Mouse (Mus musculus) lung, embryonic 14.5 days (tissue): ENCODE data around the gene Atg4a-ps. TPM values are rescaled to one million over a fixed set of nuclear protein-coding genes. Genes with fewer than 3 reads are reported as not detected.

Source experiments
- ATAC-seq: fragments of 200-750 bp; cut with Nextera tagmentation; 2 replicates; pipeline ENCODE4 v1.8.0; 2017; ENCODE audit warnings: mild to moderate bottlenecking, moderate TSS enrichment, moderate library complexity; ENCODE audit not compliant: insufficient read depth
- DNase-seq: peaks from one replicate; pipeline ENCODE4 v3.0.0-alpha.2; 2015
- H3K27ac ChIP-seq: fragments of 300-500 bp; sonication (generic); 2 replicates; pipeline ENCODE4 v1.5.1; 2014; ENCODE audit warnings: low read depth, mild to moderate bottlenecking, moderate library complexity
- H3K27me3 ChIP-seq: fragments of 300-500 bp; sonication (generic); 2 replicates; pipeline ENCODE4 v1.6.1; 2014; ENCODE audit warnings: low read length, control low read depth; ENCODE audit not compliant: insufficient read depth
- H3K36me3 ChIP-seq: fragments of 300-500 bp; sonication (generic); 2 replicates; pipeline ENCODE4 v1.6.1; 2014; ENCODE audit warnings: control low read depth; ENCODE audit not compliant: insufficient read depth
- H3K4me1 ChIP-seq: fragments of 300-500 bp; sonication (generic); 2 replicates; pipeline ENCODE4 v1.6.1; 2014; ENCODE audit warnings: antibody characterized with exemption, control low read depth; ENCODE audit not compliant: insufficient read depth
- H3K4me2 ChIP-seq: fragments of 300-500 bp; sonication (generic); 2 replicates; pipeline ENCODE4 v1.6.1; 2014; ENCODE audit warnings: mild to moderate bottlenecking
- H3K4me3 ChIP-seq: fragments of 300-500 bp; sonication (generic); 2 replicates; pipeline ENCODE4 v1.5.1; 2014; ENCODE audit warnings: low read depth, low read length
- H3K9ac ChIP-seq: fragments of 300-500 bp; sonication (generic); 2 replicates; pipeline ENCODE4 v1.6.1; 2014
- H3K9me3 ChIP-seq: fragments of 300-500 bp; sonication (generic); 2 replicates; pipeline ENCODE4 v1.6.1; 2016; ENCODE audit warnings: low read depth, low read length, control low read depth
- CTCF ChIP-seq: IDR thresholded peaks from 2 replicates; pipeline ENCODE4 v1.5.1; 2016; ENCODE audit warnings: antibody characterized with exemption, low read depth
- WGBS: fragments of 180-500 bp; shearing (Covaris S2); extraction: QIAGEN DNeasy Blood & Tissue Kit; methylation state at CpG from one replicate; pipeline ENCODE4 v1.1.7; 2014; 5-methylcytosine and 5-hydroxymethylcytosine counted together
- polyA plus RNA-seq: library from polyadenylated mRNA; unstranded; fragments of >200 nt; fragmentation: Nextera tagmentation; extraction: Ambion mirVana; gene quantifications from 2 replicates; pipeline ENCODE4 v1.2.1, GENCODE M21; 2014

Atg4a-ps gene
- polyA plus RNA-seq, 1 experiment from 2014 or later = 0.32 TPM

DNA sequence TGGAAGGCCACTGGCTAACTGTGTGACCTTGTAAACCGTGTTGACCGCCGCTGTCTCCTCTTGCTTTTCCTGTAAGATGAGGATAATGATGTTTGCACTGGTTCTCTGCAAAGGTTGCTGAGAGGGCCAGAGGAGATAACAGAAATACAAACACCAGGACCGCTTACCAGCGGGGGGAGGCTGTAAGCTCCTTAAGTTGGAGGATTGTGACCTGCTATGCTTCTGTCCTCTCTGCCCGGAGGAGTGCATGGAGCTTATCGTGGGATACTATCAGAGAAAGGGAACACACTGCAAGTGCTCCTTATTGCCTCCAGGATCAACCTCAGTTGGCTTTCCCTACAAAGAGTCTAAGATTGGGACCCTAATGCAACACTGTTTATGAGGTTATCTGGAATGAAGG, 26.8 kb upstream of the Atg4a-ps start:
- no peak for TF ChIP-seq CTCF
- no peak for ATAC-seq

DNA sequence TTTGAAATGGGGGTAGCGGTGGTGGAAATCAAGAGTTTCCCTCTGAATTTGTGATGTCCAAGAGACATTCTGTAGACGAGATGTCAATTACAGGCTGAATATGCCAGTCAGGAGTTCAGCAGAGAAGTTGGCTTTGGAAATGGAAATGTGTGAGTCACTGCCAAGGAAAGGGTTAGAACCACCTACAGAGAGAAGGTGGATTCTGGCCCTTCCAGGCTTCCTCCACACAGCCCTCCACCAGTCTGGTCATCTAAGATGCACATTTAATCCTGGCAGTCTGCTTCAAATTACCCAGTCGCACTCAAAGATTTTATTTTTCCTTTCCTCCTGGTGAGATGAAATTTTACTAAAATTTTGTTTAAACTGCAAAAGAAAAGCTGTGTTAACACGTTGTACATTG, 26.2 kb upstream of the Atg4a-ps start:
- ATAC-seq (no peak), DNase-seq (no peak)
- no peak overlapping the region for H3K27ac ChIP-seq
- H3K36me3 ChIP-seq = no peaks in the 10 kb centered on the region
- H3K9me3 ChIP-seq = no peaks in the 10 kb centered on the region
- H3K4me2 ChIP-seq = no peak overlapping the region
- H3K27me3 ChIP-seq = no peaks in the 10 kb centered on the region
- WGBS = 74% methylated on average over 4 of the region's 4 CpGs
- H3K4me3 ChIP-seq = no peak overlapping the region
- no peak for TF ChIP-seq CTCF
- H3K9ac ChIP-seq = no peak overlapping the region
- H3K4me1 ChIP-seq = no peaks in the 10 kb centered on the region

More for the DNA sequence above, 26.8 kb upstream of the Atg4a-ps start:
- Histone ChIP-seq H3K36me3 (no peaks in the 10 kb centered on the region), H3K4me1 (no peaks in the 10 kb centered on the region), H3K27ac (no peak overlapping the region), H3K4me2 (no peak overlapping the region), H3K27me3 (no peaks in the 10 kb centered on the region), H3K4me3 (no peak overlapping the region), H3K9me3 (no peaks in the 10 kb centered on the region), H3K9ac (no peak overlapping the region)
- DNase-seq = no peak
- 16% methylated on average over 7 of the region's 7 CpGs for WGBS

DNA sequence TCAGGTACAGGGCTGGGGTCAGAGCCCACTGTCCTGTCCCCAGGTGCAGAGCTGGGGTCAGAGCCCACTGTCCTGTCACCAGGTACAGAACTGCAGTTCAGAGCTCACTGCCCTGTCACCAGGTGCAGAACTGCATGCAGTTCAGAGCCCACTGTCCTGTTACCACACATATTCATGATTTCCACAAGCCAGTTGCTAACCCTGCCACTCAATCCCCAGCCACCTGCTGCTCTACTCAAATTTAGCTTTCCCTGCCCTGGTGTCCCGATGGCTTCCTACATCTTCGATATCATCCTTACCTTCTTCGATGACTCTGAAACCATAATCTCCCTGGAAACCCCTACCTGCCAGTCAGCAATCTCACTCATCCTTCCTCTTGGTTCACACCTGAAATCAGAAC, 17.5 kb upstream of the Atg4a-ps start:
- no peak overlapping the region for H3K9ac ChIP-seq
- H3K9me3 ChIP-seq = no peaks in the 10 kb centered on the region
- H3K36me3 ChIP-seq = no peaks in the 10 kb centered on the region
- no peaks in the 10 kb centered on the region for H3K27me3 ChIP-seq
- TF ChIP-seq CTCF = no peak
- no peaks in the 10 kb centered on the region for H3K4me1 ChIP-seq
- no peak overlapping the region for H3K27ac ChIP-seq
- WGBS = 92% methylated on average over 3 of the region's 3 CpGs
- no peak overlapping the region for H3K4me2 ChIP-seq
- ATAC-seq (no peak), DNase-seq (no peak)
- H3K4me3 ChIP-seq = no peak overlapping the region

DNA sequence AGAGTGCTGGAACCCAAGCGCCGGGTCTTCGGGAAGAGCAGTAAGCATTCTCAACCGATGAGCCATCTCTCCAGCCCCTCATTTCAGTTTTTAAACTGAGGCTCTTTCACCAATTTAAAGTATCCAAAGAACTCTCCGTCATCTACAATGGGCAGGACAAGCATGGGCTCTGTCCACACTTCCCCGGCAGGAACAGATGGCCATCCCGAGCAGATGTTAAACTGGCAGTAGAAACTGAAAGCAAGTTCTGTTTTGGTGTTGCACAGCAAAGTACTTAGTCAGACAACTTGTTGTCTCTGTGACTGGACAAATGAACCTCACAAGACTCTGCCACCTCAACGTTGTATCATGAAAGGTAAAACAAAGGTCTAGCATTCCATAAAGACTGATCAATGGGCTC, 15.8 kb upstream of the Atg4a-ps start:
- ATAC-seq = no peak
- whole genome bisulfite sequencing = 78% methylated on average over 8 of the region's 8 CpGs
- no peak for DNase-seq

DNA sequence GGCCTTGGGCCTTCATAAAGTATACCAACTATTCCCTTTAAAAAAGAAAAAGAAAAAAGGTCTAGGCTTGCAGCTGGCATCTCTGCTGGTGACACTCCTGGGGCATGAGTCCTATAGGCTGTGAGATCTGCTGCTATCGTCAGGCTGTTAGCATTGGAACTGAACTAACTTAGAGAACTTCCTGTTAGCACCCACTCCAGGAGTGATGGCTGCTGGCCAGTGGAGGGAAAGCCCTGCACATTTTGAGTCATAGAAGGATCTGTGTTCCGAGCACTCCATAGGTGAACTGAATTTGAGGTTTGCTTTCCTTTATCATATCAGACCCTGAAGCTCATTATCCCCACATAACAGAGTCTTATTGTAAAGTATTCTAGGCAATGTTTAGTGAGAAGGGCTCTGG, 14.1 kb upstream of the Atg4a-ps start:
- no peak overlapping the region for H3K4me3 ChIP-seq
- no peaks in the 10 kb centered on the region for H3K27me3 ChIP-seq
- H3K9ac ChIP-seq = no peak overlapping the region
- no peak overlapping the region for H3K27ac ChIP-seq
- DNase-seq (peak; percentile 52), ATAC-seq (no peak)
- no peaks in the 10 kb centered on the region for H3K36me3 ChIP-seq
- no peak overlapping the region for H3K4me2 ChIP-seq
- H3K4me1 ChIP-seq = no peaks in the 10 kb centered on the region
- no peak for TF ChIP-seq CTCF
- no peaks in the 10 kb centered on the region for H3K9me3 ChIP-seq
- 33% methylated on average over 2 of the region's 2 CpGs for WGBS

More for the DNA sequence above, 15.8 kb upstream of the Atg4a-ps start:
- no peaks in the 10 kb centered on the region for H3K36me3 ChIP-seq
- no peak overlapping the region for H3K9ac ChIP-seq
- no peak overlapping the region for H3K4me2 ChIP-seq
- no peak overlapping the region for H3K4me3 ChIP-seq
- no peak overlapping the region for H3K27ac ChIP-seq
- no peaks in the 10 kb centered on the region for H3K9me3 ChIP-seq
- H3K4me1 ChIP-seq = no peaks in the 10 kb centered on the region
- no peaks in the 10 kb centered on the region for H3K27me3 ChIP-seq
- TF ChIP-seq CTCF = no peak

DNA sequence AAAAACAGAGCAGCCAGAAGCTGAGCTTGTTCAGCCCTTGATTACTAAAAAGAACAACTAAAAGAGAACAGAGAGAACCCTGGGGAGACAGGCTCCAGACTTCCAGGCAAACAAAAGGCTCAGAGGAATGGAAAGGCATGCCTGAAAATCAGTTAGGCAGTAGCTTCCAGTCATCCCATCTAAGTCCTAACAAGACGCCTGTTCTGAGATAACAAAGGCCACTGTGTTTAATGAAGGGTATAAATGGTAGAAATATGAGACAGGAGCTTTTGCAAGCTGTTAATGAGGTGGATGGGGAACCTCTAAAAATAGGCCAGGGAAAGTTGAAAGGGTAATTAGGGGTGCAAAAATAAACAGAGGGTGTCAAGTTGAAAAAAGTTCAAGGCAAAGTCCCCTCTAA, 4.5 kb upstream of the Atg4a-ps start:
- no peak overlapping the region for H3K27ac ChIP-seq
- WGBS = 43% methylated on average over 1 of the region's 1 CpGs
- H3K4me1 ChIP-seq = peaks cover 14% of the 10 kb centered on the region
- H3K27me3 ChIP-seq = no peaks in the 10 kb centered on the region
- H3K9me3 ChIP-seq = no peaks in the 10 kb centered on the region
- ATAC-seq (no peak), DNase-seq (no peak)
- H3K36me3 ChIP-seq = no peaks in the 10 kb centered on the region
- H3K4me3 ChIP-seq = no peak overlapping the region
- H3K9ac ChIP-seq = no peak overlapping the region
- TF ChIP-seq CTCF = no peak
- H3K4me2 ChIP-seq = no peak overlapping the region

DNA sequence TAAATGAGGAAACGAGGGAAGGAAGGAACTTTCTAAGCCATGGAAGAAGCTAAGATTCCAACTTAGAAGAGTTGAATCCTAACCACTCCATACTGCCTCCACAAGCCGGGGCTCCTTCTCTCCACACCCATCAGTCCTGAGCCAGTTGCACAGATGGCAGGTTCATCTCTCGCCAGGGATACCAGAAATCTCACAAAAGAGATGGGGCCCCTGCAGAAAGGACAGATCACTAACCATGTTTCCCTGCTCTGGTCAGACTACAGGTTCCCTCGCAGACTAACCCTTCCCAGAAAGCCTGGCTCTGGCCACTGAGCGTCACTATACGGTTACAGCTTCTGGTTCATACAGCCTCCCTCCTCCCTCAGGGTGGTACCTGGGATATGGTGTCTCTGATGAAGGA, 3.8 kb upstream of the Atg4a-ps start:
- ATAC-seq (no peak), DNase-seq (no peak)
- WGBS = 84% methylated on average over 6 of the region's 6 CpGs
- no peaks in the 10 kb centered on the region for H3K36me3 ChIP-seq
- H3K4me3 ChIP-seq = no peak overlapping the region
- no peak for TF ChIP-seq CTCF
- no peak overlapping the region for H3K27ac ChIP-seq
- H3K9ac ChIP-seq = no peak overlapping the region
- H3K9me3 ChIP-seq = no peaks in the 10 kb centered on the region
- H3K4me2 ChIP-seq = no peak overlapping the region
- no peaks in the 10 kb centered on the region for H3K27me3 ChIP-seq
- H3K4me1 ChIP-seq = peaks cover 14% of the 10 kb centered on the region

DNA sequence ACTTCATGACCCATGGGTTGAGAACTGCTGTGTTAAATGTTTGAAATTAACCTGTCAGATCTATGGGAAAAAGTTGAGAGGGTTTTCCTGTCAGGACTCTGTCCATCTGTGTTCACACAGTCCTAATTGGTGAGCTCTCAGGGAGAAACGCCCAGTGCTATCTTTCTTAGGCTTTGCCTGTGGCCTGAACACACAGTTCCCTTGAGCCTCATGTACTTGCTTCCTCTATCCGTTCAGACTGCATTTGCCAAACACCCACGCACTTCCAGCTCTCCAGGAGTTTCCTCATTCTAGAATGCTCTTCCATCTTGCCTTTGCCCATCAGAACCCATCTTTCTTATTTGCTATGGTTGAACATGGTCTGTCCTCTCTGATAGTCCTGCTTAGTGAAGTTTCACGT, 2.6 kb upstream of the Atg4a-ps start:
- no peak overlapping the region for H3K4me3 ChIP-seq
- no peak overlapping the region; the same call in 1 of the 2 replicates for H3K27ac ChIP-seq
- no peak overlapping the region for H3K9ac ChIP-seq
- DNase-seq = no peak
- ATAC-seq = no peak
- no peaks in the 10 kb centered on the region for H3K9me3 ChIP-seq
- peaks cover 14% of the 10 kb centered on the region for H3K4me1 ChIP-seq
- WGBS = 73% methylated on average over 4 of the region's 4 CpGs
- H3K36me3 ChIP-seq = no peaks in the 10 kb centered on the region
- no peaks in the 10 kb centered on the region for H3K27me3 ChIP-seq
- H3K4me2 ChIP-seq = no peak overlapping the region
- TF ChIP-seq CTCF = no peak
